ENCODE assay signal across 24 mouse cellular contexts in genomic region chr6:140218789-140219188, GRCm38 (mm10).
DNase-seq lines count a peak whose midpoint lies in the region; ATAC-seq and TF ChIP-seq lines count a peak whose summit lies in the region.
"Had no signal": no experiment of that assay in that cellular context is flagged by ENCODE, and none has a peak within 500 bp of the region (broad histone marks: within the 10 kb centered on the region; RNA-seq: fewer than 3 reads in every experiment).

No protein-coding gene starts in this region.

- H3K27me3 ChIP-seq in hindbrain, postnatal 0 days (ENCODE audit: insufficient read depth, low read length), result no peaks in the 10 kb centered on the region
- H3K27me3 ChIP-seq in hindbrain, embryonic 10.5 days (ENCODE audit: insufficient read depth, poor library complexity, severe bottlenecking), result no peaks in the 10 kb centered on the region
- no peaks in the 10 kb centered on the region for H3K27me3 ChIP-seq in midbrain, embryonic 16.5 days (ENCODE audit: control insufficient read depth, insufficient read depth, low read depth, low read length)
- H3K27me3 ChIP-seq in midbrain, embryonic 11.5 days (ENCODE audit: control insufficient read depth, insufficient read depth, low read length), result no peaks in the 10 kb centered on the region
- H3K27me3 ChIP-seq: CH12.LX; embryonic facial prominence, embryonic 12.5 days; forebrain, embryonic 12.5 days; Patski had no signal

- no peaks in the 10 kb centered on the region for H3K9me3 ChIP-seq in hindbrain, postnatal 0 days (ENCODE audit: low read length)
- no peaks in the 10 kb centered on the region for H3K9me3 ChIP-seq in hindbrain, embryonic 10.5 days
- H3K9me3 ChIP-seq in midbrain, embryonic 16.5 days (replicated peaks; ENCODE audit: control insufficient read depth, low read length, poor library complexity, severe bottlenecking), result no peaks in the 10 kb centered on the region
- H3K9me3 ChIP-seq in midbrain, embryonic 11.5 days (ENCODE audit: control insufficient read depth, low read length), result no peaks in the 10 kb centered on the region
- H3K9me3 ChIP-seq: embryonic facial prominence, embryonic 10.5 days; embryonic facial prominence, embryonic 12.5 days; forebrain, embryonic 12.5 days had no signal

- no peak overlapping the region for H3K4me3 ChIP-seq in hindbrain, postnatal 0 days (ENCODE audit: low read length)
- no peak overlapping the region for H3K4me3 ChIP-seq in hindbrain, embryonic 10.5 days
- H3K4me3 ChIP-seq in midbrain, embryonic 16.5 days (ENCODE audit: low read depth, low read length), result no peak overlapping the region
- H3K4me3 ChIP-seq in midbrain, embryonic 11.5 days (ENCODE audit: low read depth, low read length), result no peak overlapping the region
- H3K4me3 ChIP-seq: embryonic facial prominence, embryonic 10.5 days; embryonic facial prominence, embryonic 12.5 days; forebrain, embryonic 12.5 days had no signal

- H3K36me3 ChIP-seq in hindbrain, postnatal 0 days (ENCODE audit: insufficient read depth, low read length), result no peaks in the 10 kb centered on the region
- H3K36me3 ChIP-seq in hindbrain, embryonic 10.5 days, result no peaks in the 10 kb centered on the region
- no peaks in the 10 kb centered on the region for H3K36me3 ChIP-seq in midbrain, embryonic 16.5 days (ENCODE audit: control insufficient read depth, insufficient read depth, low read length)
- H3K36me3 ChIP-seq in midbrain, embryonic 11.5 days (ENCODE audit: control insufficient read depth, insufficient read depth, low read length), result no peaks in the 10 kb centered on the region
- H3K36me3 ChIP-seq: embryonic facial prominence, embryonic 10.5 days; embryonic facial prominence, embryonic 12.5 days; forebrain, embryonic 12.5 days; G1E had no signal

- no peak for TF ChIP-seq CTCF in hindbrain, postnatal 0 days (IDR thresholded peaks at IDR 0.05; ENCODE audit: low read depth)

- no peaks in the 10 kb centered on the region for H3K4me1 ChIP-seq in hindbrain, postnatal 0 days (ENCODE audit: insufficient read depth, low read length)
- no peaks in the 10 kb centered on the region for H3K4me1 ChIP-seq in hindbrain, embryonic 10.5 days (replicated peaks)
- H3K4me1 ChIP-seq in midbrain, embryonic 16.5 days (ENCODE audit: control insufficient read depth, insufficient read depth, low read length), result 0 out of 2 replicates have a peak, but pooled peaks cover 3% of the 10 kb centered on the region
- no peaks in the 10 kb centered on the region for H3K4me1 ChIP-seq in midbrain, embryonic 11.5 days (ENCODE audit: control insufficient read depth, insufficient read depth, low read length)
- H3K4me1 ChIP-seq: embryonic facial prominence, embryonic 10.5 days; embryonic facial prominence, embryonic 12.5 days; forebrain, embryonic 12.5 days had no signal

- no peak overlapping the region for H3K4me2 ChIP-seq in hindbrain, postnatal 0 days (ENCODE audit: low read depth, low read length)
- H3K4me2 ChIP-seq in midbrain, embryonic 16.5 days (ENCODE audit: low read length), result no peak overlapping the region
- H3K4me2 ChIP-seq in midbrain, embryonic 11.5 days, result no peak overlapping the region
- H3K4me2 ChIP-seq: embryonic facial prominence, embryonic 12.5 days; forebrain, embryonic 12.5 days had no signal

- peak; percentile 35; the same call in 1 of the 2 replicates for ATAC-seq in hindbrain, postnatal 0 days
- ATAC-seq in midbrain, embryonic 16.5 days, result peak; percentile 62; the same call in 1 of the 2 replicates
- no peak for ATAC-seq in midbrain, embryonic 11.5 days (ENCODE audit: low FRiP score)
- ATAC-seq: activated CD4-positive, CD25-positive, alpha-beta regulatory T cell, adult 4 months; CD4-positive, CD25-positive, alpha-beta regulatory T cell, adult 4 months; forebrain, embryonic 14.5 days; forebrain, embryonic 16.5 days; Patski had no signal

- no peak for DNase-seq in hindbrain, postnatal 0 days (ENCODE audit: low spot score)
- DNase-seq in hindbrain, embryonic 10.5 days (ENCODE audit: low spot score), result no peak
- no peak for DNase-seq in midbrain, embryonic 11.5 days (ENCODE audit: low spot score, missing footprints)
- DNase-seq in CD4-positive helper T cell, adult 2 months (ENCODE audit: low read depth, low spot score), result peak; percentile 3
- DNase-seq in testis, postnatal 10 days (ENCODE audit: low spot score), result no peak
- DNase-seq: adrenal gland, adult 8-10 months; adrenal gland, postnatal 14 days; adrenal gland, postnatal 36 days; cerebellum, adult 11-12 months; cerebellum, adult 2 months; cerebellum, adult 9-10 months; cerebellum, postnatal 10 days; cerebellum, postnatal 25 days had no signal

- H3K27ac ChIP-seq in hindbrain, postnatal 0 days, result no peak overlapping the region
- no peak overlapping the region for H3K27ac ChIP-seq in hindbrain, embryonic 10.5 days
- no peak overlapping the region for H3K27ac ChIP-seq in midbrain, embryonic 16.5 days (ENCODE audit: low read length)
- H3K27ac ChIP-seq in midbrain, embryonic 11.5 days (ENCODE audit: low read depth, low read length), result no peak overlapping the region
- H3K27ac ChIP-seq: embryonic facial prominence, embryonic 10.5 days; embryonic facial prominence, embryonic 12.5 days; forebrain, embryonic 12.5 days had no signal

- no peak overlapping the region for H3K9ac ChIP-seq in hindbrain, postnatal 0 days (replicated peaks; ENCODE audit: low read length)
- H3K9ac ChIP-seq in midbrain, embryonic 16.5 days (ENCODE audit: low read depth, low read length), result no peak overlapping the region
- H3K9ac ChIP-seq in midbrain, embryonic 11.5 days (ENCODE audit: low read length), result no peak overlapping the region
- H3K9ac ChIP-seq: embryonic facial prominence, embryonic 12.5 days; forebrain, embryonic 12.5 days had no signal

- WGBS in hindbrain, postnatal 0 days, result 76% methylated on average over 10 of the region's 10 CpGs
- 89% methylated on average over 10 of the region's 10 CpGs for WGBS in hindbrain, embryonic 10.5 days
- 81% methylated on average over 10 of the region's 10 CpGs for WGBS in midbrain, embryonic 16.5 days
- 88% methylated on average over 10 of the region's 10 CpGs for WGBS in midbrain, embryonic 11.5 days
